Mouse (Mus musculus): ENCODE results near the gene S1pr4.

S1pr4 gene

DNA sequence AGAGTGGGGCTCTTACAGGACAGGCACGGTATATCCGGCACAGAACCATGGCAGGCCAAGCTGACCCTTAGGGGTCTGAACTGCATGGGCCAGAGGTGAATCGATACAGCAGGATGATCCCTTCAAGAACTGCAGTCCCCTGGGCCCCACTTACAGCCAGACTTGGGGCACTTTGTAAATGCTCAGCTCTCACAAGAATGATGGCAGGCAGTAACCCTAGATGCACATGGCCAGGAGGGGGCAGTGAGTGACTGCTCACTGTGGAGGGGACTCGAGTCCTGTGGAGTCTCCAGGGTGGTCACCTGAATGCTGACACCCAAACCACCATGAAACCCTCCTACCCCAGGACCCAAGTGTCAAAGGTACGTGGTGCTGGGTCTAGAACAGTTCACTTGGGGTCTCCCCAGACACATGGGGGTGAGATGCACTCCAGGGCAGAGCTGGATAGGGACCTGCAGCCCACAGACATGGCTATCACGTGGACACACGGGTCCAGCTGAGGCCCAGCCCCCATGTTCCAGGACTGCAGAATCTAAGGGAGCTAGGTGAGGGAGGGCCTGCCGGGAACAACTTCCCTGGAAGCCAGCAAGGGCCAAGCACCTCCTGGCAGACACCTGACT is 6.2 kb downstream of the S1pr4 start:
- DNase-seq = peak; percentile 55

GRCm38 (mm10) chr10:81492606-81493240 is 7.2 kb downstream of the S1pr4 start:
- DNase-seq = peak; percentile 57

GRCm38 (mm10) chr10:81491018-81491417 is 8.9 kb downstream of the S1pr4 start:
- peak; percentile 46 for DNase-seq

DNA sequence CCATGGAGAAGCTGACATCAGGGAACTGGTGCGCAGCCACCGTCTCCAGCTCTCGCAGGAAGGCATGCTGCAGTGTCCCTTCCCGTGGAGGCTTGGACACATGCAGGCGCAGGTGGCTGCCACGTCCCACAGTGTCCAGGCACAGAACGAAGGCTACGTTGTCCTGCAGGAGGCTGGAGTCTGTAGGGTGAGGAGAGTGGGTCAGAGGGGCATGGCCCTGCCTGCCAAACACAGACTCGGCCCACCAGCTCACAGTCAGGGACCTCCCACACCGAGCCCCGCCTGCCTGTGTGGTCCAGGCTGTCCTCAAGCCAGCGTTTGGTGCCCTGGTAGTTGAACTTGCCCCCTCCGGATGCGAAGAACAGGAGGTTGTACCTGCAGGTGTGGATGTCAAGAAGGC is 10.0 kb downstream of the S1pr4 start:
- no peak for DNase-seq

DNA sequence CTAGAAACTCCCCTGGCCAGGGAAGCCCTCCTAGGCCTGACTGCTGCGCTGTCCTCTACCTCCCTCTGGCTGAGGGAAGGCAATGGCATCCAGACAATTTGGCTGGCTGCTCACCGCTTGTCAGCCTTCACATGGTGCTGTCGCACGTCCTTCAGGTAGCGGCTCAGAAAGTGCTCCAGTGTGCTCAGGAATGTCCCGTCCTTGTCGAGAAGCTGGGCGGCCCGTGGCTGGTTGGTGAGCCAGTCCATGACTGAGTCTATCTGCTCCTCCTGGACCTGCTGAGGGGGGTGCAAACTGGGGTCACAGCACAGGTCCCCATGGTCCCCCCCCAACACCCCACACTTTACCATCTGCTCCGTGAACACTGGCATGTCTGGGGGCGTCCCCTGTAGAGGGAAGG is 11.9 kb downstream of the S1pr4 start:
- DNase-seq = no peak

DNA sequence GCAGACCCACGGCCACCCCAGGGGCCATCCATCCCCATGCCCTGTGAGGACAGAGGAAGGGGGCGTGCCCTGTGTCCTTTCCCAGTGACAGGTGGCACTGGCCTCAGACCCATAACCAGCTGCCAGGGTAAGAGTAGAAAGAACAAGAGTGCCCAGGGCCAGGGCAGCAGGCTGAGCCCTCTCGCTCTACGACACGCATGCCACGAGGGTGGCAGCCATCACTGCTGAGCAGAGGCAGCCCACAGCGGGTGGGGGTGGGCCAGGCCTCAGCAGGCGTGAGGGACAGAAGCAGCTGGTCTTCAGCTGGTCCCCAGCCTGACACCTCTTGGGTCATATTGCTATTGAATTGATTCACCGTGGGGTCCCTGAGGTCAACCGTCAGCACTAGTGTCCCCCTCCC is 13.4 kb downstream of the S1pr4 start:
- no peak for DNase-seq

- DNase-seq = no peak
These were observed 14.4 kb downstream of the S1pr4 start for GRCm38 (mm10) chr10:81485479-81486018.

GRCm38 (mm10) chr10:81485060-81485449 is 14.9 kb downstream of the S1pr4 start:
- DNase-seq = no peak

DNA sequence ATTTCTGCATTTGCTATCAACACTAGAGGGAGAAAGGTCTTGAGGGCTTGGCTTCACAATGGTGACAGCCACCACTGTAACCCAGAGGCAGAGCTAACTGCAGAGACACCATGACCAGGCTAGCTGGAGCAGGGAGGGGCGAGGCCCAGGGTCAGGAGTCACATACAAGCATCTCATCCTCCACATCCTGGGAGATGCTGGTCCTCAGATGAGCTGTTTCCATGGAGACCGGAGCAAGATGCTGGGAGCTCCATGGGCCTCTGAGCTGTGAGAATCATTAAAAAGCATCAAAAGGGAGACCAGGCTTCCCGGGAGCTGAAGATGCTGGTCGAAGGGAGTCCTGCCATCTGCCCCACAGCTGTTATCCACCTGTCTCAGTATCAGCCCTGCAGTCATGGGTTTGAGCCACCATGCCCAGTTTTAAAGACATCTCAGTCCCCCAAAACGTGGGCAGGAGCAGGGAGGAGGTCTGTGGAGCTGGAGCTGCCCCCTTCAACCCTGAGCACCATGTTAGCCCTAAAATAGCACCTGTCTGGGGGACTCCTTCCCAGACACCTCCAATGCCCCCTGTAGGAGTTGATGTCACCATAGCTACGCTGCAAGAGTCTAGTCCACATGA is 15.4 kb downstream of the S1pr4 start:
- DNase-seq = no peak

GRCm38 (mm10) chr10:81483983-81484382 is 15.9 kb downstream of the S1pr4 start:
- no peak for DNase-seq

DNA sequence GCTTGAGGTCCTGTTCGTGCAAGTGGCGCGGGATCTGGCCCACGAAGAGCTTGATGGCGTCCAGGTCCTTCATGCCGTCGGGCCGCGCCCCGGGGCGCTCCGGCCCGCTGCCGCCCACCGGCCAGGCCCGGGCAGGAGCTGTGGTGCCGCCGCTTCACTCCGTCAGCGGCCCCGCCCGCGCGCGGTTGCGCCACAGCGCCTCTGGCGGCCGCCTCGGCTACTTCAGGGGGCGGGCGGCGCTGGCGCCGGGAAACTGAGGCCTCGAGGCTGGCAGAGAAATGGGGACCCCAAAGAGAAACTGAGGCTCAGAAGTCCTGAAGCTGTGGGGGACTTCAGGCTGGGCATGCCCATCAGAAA is 17.4 kb downstream of the S1pr4 start, which contains the start of gene Celf5:
TSS of gene Celf5 (minus strand) at position 177 of the 357 bp plus-strand sequence.
- peak; percentile 76 for DNase-seq

GRCm38 (mm10) chr10:81481605-81482532 is 18.1 kb downstream of the S1pr4 start:
- DNase-seq = peak; percentile 63

GRCm38 (mm10) chr10:81474461-81474860 is 25.5 kb downstream of the S1pr4 start:
- no peak for DNase-seq

- peak; percentile 70 for DNase-seq
These were observed 26.9 kb downstream of the S1pr4 start for GRCm38 (mm10) chr10:81473003-81473451.

DNA sequence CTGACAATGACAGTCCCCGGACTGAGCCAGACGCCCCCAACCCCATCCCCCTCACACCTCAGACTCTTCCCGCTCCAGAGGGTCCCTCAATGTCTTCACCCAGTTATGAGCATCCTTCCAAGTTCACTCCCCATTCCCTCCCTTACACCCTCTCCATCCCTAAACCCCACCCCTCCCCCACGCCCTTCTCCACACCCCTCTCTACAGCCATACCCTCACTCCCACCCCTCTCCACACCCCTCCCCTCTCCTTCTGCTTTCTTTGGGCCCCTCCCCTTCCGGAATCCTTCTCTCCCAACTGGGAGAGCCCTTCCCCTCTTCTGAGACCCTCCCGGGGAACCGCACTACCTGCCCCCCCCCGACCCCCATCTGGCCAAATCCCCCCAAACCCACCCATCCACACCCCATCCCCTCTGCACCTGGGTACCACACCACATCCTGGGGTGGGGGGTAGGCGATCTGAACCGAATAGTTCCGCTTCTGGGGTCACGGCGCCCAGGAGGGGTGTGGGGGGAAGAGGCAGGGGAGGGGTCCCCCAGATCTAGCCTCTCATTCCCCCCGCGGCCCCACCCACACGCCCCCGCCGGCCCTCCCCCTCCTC is 27.4 kb downstream of the S1pr4 start:
- no peak for DNase-seq

DNA sequence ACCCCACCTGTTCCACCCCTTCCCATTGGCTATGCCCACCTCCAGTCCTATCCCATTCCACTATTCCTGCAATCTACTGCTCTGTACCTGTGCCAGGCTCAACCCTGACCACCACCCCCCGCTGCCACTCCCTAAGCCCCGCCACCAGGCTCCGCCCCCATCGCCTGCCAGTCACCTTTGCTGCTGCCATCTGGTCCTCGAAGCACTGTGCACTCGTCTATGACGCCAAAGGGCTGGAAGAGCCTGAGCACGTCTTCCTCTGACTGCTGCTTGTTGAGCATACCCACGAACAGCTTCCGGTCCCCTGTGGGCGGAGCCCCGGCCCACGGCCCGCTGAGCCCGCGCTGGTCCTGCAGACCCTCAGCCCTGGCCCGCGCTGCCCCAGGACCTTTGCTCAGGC is 29.5 kb downstream of the S1pr4 start:
- no peak for DNase-seq

- no peak for DNase-seq
These were observed 30.7 kb downstream of the S1pr4 start for GRCm38 (mm10) chr10:81469253-81469652.

DNA sequence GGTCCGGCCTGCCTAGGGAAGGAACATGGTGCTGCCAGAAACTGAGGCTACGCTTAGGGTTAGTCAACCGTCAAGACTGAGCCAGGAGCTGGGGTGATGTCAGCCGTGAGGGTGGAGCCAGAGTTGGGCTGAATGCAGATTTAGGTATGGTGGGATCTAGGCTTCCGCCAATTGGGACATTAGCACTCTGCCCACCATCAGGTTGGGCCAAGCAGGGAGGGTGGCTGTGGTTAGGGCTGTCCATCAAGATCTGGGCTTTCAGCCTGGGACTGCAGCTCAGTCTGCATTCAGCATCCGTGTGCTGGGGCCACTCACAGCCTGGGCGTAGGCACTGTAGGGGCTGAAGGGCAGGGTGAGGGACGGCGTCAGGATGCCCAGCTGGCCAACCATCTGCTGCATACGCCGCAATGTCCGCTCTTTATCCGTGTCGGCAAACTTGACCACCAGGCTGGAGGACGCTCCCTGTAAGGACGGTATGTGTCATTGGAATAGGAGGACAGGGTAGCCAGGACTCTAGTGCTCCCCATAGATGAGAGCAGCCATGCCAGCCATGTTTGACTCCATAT is 32.2 kb downstream of the S1pr4 start:
- no peak for DNase-seq

DNA sequence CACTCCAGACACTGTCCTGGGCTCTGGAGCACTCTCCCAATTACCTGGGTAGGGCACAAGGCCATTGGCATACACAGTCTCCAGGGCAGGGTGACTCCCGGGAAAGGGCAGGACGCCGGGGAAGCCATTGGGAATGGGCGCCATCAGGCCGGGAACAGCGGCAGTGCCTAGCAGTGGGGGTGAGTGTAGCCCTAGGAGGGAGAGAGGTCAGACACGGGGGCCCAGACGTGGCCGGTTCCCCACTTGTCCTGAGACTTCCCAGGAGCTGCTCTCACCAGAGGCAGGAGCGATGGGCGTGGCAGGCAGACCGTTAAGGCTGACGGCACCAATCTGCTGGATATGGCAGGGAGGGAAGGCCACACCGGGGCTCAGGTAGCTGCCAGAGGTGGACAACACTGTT is 33.1 kb downstream of the S1pr4 start:
- no peak for DNase-seq

DNA sequence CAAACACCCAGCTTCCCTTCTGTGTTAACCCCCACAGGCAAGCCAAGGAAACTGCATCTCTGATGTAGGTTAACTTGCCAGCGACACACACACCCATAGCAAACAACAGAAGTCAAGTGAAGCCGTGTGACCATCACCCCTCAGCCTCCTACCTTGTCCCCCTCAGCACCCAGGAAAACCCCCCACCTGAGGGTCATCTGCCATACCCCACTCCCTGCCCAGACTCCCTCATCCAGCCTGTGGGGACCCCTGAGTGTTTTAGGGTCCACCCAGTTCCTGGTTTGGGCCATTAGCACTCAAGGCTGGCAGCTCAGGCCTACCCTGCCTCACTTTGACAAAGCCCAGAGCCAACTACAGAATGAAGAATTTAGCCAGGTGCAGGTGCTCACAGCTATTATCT is 33.9 kb downstream of the S1pr4 start:
- DNase-seq = no peak

- peak; percentile 43 for DNase-seq
These were observed 34.7 kb downstream of the S1pr4 start for GRCm38 (mm10) chr10:81465265-81465645.

All from cerebellum, adult 9-11 months (tissue).